Mouse (Mus musculus) urinary bladder, postnatal 25 days (tissue): ENCODE measurements at regions not wholly inside any gene's neighbourhood (a gene's known extent, or its start where the extent isn't known, plus 50 kb on each side); places are given as distances from the start of the nearest gene placed in this dataset.

ENCODE experiments used
- DNase-seq: peaks from one replicate; pipeline ENCODE4 v3.0.0; 2022; ENCODE audit warnings: low spot score

DNA sequence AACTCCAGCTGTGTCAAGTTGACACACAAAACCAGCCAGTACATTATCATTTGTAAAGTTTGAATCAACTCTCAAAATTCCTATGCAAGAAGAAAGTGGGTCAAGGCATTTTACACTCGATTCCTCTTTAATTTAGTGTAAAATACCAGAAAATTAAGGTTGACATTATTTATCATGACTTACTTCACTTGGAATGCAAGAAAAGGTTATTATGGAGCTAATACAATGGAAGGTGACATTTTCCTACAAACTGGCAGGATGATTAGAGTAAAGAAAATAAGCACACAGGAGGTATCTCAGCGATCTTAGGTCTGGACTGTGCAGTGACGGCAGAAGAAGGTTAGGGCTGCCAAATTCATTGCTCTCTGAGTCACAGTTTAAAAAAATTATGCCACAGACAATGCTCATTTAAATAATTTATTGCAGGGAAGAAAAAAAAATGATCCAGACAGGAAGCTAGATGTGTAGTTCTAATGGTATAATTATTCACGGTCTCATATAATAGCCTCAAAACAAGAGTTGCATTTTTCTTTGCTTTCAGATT is 405.2 kb downstream of the Hace1 start:
- no peak for DNase-seq

DNA sequence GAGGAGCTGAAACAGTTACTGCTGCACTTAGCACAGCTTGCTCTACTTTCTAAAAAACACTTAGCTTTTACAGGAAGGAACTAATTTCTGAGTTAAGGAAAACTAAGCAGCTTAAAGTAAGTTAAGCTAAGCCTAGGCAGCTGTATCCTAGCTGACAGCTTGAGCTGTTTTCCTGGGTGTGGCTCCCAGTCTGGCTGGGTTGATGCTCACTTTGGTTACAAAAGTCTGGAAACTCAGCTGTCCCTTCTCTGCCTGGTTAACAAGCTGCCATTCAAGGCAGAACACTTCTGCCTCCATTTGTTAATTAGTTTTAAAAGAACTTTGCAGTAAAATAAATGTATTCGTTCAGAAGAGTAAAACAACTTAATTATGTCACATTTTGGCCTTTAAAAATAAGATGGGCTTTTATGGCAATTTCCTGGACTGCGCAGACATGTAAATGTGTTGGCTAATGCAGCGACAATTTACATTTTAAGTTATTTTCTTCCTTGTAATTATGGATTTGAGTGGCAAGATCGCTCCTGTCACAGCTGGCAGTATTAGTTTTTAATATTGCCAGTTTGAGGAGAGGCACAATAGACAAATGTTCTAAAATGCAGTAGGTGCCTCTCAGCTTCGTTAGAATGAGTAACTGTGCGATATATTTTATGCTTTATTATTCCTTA is 406.2 kb downstream of the Hace1 start:
- DNase-seq, result no peak

DNA sequence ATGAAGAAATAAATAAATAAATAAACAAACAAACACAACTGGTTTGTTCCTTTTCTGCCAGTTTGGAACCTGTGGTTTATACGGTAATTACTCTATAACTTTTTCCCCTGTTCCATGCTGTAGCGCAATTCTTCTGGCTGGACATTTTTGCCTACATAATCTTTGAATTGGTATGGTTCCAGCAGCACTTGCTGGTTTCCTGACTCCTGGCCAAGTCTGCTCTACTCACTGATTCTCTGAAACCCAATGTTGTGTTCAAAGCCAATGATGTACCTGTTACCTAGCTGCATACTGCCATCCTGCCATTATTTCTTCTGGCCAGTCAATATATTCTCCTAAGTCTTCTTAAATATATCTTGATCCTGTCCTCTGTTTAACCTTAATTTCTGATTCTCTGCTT is 408.7 kb downstream of the Hace1 start:
- no peak for DNase-seq

DNA sequence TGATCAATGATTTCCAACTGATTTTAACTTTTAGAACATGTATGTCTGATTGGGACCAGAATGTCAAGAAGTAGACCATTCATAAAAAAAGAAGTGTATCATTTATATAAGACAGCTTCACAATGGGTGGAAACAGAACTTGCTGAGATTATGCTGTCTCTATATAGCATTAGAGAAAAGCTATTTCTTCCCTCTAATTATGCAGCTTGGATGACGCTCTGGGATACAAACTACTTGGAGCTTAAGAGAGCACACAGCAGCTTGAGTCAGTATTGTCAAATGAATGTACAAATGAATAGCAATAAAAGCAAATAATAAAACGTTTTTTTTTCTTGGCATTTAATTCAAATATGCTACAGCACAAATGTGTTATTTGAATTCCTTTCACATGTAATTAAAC is 428.7 kb downstream of the Hace1 start:
- DNase-seq, result no peak

DNA sequence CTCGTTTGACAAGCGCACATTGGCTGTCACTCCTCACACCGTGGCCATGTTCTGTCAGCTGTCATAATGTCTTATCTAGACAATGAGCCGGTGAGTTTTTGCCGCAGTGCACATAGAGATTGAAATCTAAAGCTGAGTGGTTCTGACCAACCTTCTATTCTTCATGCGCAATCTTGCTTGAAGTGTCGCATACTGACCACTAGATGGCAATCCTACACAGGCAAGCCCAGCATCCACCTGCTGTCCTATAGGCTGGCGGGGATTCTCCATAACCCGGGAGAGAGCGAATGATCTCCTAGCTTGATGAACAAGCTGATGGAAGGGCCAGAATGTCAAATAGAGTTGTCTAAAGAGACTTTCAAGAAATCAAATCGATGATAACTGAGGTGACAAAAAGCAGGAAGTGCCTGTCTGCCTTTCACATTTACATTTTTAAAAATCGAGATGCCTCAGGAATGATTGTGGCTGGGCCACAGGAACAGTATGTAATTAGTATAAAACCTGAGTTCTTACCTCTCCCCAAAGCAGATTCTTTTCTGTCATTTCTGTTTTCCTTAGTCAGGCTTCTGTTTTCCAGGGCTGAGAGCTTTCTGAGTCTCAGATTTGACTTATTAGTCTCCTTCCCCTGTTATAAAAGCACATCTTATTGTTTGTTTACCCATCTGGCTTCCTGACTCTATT is 434.4 kb downstream of the Hace1 start:
- DNase-seq, result peak; percentile 13

DNA sequence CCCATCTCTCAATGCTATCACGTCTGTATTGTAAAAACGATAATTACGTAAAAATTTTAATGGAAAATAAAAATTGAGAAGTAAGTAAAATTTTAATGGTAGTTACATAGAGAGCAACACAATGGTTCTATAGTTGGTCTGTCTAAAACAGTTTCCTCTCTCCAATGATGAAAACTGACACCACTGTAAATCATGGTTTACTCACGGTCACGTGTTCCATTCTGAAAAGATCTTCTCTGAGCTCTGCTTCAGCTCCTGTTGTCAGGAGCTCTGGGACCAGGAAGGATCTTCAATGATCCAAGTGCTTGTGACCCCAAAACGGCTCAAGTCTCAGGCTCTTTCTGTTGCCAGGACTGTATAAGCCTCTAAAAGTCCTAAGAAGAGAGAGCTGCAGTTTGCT is 435.0 kb downstream of the Hace1 start:
- DNase-seq, result no peak

DNA sequence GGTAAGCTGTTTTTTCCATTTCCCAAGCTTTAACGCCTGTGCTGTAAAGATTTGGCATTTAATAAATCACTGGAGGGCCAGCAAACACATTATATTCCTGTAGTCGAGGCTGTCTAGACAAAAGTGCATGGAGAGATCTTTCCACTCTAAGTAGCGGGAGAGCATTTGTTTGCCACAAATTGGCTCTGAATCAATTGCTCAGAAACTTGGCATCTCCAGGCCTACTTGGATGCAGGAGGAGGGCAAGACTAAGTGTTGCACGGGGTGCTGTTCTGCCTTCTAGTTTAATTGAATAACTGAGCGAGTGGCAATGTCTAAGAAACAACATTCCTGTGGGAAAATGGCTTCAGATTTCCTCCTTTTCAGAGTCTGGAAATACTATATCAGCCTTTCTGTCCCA is 438.7 kb downstream of the Hace1 start:
- no peak for DNase-seq

DNA sequence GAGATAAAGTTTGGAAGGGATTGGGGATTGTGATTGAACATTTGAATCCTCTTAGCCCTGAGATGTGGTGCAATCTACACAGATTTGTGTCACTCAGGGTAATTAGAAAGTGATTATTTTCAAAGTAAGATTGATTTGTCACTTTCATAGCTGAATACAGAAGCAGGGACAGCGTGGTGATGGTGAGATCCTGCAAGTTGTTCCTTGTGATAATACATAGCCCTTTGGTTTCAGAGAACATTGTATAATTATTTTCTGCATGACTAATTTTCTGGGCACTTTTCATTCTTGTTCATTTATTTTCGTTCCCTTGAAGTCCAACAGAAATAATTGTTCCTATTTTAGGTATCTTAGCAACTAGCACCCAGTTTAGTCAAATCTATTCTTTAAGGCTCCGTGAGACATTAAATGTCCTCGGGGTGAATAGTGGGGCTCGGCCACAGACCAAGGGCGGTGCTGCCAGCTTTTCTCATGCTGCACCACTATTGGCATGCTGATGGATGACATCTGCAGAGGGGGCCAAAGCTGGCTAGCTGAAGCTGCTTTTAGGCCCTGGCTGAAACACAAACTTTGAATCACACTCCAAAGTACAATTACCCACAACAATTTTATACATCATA is 468.0 kb downstream of the Hace1 start:
- no peak for DNase-seq

DNA sequence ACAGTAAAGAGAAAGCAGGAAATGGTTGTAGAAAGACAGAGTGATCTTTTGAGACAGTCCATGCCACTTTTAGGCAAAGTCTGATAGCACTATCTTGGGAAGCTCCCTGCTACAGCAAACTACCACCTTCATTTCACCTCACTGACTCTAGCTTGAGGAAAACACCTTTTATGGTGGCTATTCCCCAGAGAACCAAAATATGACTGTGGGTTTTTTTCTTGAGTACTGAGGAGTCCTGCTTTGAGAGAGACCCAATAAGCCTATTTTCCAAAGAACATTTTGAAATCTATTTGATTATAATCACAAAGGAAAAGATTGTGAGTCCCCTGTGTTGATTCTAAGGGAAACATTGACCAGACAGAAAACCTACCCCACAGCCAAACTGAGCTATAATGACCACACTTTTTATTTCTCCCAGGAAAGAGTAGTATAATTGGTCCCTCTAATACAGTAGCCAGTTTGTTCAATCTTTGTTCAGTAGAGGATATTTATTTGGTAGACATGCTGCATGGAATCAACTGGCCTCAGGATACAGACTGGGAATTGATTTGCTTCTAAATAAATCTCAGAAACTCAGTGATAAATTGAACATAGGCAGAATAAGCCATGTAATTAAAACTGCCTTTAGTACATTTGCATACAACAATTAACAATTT is 468.6 kb downstream of the Hace1 start:
- no peak for DNase-seq

DNA sequence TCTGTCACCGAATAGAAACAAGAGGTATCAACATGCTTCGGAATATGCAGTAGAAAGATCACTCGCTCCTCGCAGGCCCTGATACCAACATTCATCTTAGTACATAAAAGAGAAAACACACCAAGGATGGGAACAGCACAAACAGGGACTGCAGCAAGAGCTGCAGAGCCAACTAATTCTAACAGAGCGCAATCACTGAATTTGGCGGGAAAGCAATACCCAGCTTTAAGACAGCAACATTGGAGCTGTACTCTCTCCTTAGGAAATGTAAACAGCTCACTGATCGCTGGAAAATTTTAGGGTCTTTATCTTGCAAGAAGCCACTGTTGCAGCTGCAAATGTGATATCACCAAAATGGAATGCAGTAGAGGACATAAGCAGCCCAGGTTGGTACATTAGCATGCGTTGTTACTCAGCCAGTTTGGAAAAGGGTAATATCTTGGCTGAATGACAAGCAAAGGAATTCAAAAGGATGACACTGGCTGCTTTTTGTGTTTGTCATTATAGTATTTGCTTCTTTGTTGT is 469.3 kb downstream of the Hace1 start:
- DNase-seq, result no peak

DNA sequence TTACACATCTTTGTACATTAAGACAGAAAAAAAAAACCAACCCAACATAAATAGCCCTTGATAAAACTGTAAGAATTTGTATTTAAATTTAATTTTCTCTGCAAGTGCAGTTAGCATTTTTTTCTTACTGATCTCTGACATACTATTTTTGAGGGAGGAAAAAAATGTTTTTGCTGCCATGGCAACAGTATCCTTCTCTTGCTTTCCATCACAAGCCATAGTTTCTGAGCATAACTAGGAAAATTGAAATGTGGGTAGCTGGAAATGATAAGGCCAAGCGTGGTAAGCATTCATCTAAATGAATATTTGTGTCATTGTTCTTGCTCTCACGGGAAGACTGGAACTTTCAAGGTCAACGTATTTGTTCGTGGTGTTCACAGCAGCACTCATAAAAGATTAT is 470.0 kb downstream of the Hace1 start:
- DNase-seq, result no peak

DNA sequence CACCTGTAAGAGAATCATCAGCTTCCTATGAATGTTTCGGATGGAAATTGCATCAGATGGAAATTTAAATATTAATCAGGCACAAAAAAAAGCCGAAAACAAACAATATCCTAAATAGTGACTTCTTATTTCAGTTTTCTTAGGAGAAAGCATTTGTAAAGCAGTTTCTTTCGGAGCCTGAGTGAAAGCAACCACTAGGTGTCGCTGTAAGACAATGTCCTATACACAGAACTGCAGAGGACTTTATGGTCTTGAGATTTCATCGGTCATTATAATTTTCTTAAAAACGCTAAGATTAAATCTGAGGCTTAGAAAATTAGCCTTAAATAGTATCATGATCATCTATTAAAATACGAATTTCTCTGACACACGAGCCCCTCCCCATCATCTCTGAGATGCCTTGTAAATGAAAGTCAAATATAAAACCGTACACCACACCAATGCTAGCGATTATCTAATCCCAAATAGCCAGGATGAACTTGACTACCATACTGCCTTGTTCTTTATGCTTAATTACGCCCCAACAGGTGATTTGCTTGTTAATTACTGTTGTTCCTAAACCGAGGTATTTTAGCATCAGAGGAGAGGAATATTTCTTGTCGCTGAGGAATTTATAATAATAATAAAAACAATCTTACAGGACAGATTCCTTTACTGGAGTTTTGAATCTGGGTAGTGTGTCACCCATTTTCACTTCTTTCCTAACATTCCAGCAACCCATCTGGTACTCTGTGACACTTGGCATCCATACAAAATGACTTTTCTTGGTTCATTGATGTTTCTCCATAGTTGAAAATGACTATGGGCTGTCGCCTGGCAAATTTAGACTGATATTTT is 480.0 kb downstream of the Hace1 start:
- DNase-seq, result peak; percentile 30

DNA sequence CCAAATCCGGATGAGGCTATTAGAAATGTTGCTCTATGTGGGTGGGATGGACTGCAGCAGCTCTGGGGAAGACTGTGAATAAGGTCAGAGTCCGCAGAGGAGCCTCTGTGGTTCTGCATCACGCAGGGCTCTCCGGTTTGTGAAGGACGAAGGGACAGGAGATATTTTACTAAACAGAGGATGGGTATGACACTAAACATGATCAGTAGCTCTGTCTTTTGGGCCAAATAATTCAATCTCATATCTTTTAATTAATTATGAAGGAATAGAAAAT is 480.5 kb downstream of the Hace1 start:
- no peak for DNase-seq

DNA sequence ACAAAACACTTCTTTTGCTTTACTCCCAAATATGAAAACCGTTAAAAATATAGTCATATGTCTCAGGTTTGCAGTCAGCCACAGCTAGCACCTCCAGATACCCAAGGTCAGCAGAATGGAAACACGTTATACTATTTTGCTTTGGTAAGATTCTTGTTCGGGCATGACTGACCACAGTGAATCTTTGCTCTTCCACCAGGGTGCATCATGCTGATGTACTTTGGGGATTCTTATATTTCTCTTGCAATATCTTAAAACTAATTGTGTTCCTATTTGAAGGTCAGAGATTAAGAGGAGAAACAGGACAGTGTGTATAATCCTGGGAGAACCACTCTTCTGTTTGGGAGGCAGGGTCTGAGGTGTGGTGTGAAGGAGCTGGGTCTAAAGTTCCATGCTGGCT is 481.7 kb downstream of the Hace1 start:
- no peak for DNase-seq

DNA sequence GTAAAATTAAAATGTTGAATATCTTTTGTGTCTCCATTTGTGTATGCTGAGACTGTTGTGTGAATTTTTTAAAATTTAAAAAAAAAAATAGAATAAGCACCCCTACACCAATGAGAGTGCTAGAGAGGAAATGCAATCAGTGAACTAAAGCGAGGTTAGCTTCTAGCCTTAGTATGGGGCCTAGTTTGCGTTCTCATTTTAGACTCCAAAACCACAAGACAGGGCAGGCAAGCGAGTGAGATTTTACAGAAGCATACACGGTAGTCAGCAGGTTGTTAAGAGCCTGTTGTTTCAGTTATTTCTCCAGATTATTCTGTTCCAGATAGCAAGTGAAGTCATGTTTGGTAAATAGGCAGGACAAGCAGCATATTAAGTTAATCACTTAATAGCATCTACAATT is 486.2 kb downstream of the Hace1 start:
- DNase-seq, result no peak

DNA sequence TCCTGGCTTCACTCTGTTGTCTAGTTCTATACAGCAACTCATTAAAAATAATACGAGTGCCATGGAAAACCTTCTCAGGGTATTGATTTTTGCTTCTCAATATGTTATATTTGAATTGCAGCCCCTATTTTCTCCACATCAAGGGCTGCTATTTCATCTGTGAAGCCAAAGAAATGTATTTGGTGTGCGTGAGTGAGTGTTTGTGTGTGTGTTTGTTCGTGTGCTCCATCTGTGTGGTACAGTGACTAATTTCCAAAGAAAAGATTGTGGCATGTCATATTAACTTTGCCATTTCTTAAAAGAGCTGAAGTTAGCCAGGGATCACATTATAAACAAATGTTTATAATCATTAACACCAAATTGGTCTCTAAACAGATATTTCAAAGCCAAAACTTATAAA is 493.1 kb downstream of the Hace1 start:
- no peak for DNase-seq

DNA sequence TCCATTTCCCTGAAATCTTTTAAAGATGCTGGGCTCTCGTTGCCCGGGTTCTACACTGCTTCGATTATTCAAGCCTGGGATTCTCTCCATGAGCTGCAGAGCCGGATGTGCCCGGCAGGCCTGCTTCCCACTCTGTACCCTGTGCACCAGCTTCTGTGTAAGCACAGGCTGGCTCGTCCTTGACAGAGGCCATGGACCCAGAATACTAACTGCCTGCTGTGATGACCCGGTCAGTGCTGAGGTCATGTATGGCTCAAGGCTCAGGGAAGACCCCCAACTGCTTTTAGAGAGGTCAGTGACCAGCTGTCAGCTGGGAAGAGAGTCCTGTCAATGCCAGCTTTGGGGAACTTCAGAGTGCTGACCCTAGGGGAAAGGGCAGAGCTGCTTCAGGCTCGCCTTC is 493.6 kb downstream of the Hace1 start:
- DNase-seq, result no peak

DNA sequence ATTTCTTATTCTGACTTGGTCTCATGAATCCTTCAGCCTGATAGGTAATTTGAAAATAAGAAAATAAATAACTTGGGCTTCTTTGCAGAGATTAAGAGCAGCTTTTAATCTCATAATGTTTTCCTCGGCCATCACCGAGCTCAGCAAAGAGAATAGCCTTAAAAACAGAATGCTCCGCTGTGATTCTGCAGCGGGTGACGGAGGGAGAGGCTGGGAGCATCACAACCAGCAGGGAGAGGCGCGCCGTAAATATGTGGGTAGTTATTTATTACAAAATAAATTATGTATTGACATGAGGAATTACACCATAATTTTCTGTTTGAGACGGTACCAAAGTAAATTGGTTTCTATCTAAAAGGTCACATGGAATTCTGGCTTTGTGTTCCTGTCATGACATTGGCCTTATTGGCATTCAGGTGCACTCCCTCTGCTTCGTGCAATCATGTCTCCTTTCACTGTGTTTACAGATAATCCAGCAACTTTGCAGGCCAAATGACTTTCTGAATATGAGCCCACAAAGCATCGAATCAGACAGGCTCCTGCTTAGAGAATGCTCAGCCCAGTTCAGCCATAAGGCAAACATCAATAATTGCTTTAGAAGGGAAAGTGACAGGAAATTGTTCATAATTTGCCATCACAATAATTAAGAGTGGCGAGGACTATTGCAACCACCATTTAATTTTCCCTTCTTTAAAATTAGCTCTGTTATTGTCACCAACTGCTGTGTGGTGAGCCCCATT is 494.4 kb downstream of the Hace1 start:
- DNase-seq, result no peak

DNA sequence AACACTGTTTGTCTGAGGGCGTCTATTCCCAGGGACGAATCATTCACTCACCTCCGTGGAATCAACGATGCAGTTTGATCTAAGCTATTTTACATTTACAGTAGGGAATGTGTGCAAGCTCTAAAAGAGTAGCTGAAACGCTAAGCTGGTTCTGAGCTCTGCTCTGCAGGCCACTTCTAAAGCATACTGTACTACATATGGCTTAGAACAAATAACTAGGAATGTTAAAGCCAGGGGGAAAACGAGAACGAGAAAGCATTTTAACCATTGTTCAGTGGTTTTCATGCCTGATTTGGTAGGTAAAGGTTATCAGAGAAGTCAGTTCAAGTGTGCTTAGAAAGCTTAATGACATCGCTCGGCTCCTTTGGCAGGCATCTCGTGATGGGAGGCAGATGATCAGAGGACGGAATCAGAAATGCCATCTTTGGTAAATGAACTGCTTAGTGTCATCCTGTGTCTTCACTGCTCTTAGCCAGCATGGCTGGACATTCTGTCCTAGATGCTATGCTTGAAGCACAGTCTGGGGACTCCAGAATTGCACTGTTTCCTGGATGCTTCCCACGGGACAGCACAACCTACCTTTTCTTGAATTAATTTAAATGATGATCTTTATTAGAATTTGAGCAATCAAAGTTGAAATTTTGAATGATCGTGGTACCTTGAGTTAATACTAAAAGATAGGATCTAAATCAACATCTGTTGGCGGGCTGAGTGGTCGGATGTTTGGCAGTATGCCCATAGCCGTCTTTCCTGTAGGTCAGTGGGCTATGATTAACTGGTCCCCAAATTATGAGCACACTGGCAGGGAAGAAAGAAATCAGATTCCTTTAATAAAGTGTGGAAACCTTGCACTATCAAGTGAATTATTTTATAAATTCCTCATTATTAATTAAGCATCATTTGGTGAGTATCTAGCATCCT is 495.2 kb downstream of the Hace1 start:
- DNase-seq, result no peak

DNA sequence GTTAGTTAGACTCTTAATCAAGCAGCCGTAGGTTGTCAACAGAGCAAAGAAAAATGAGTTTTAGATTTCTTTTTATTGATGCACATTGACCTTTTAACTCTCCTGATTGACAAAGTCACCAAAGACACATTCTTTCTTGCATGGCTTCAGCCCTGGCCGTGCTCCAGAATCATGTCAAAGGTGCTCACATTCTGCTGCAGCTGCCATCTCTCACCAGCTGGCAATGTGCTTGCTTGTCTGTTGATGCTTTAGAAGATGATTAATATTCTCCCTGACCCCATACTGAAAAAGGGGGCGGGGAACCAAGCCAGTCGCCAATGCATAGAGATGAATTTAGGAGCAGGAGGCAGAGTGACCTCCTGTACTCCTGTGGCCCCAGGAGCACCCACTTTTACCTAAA is 510.1 kb downstream of the Hace1 start:
- no peak for DNase-seq
